Mouse (Mus musculus) liver, embryonic 14.5 days (tissue): ENCODE data around the gene Stub1. TPM values are rescaled to one million over a fixed set of nuclear protein-coding genes. Genes with fewer than 3 reads are reported as not detected.

Source experiments
- ATAC-seq: fragments of 200-750 bp; cut with Nextera tagmentation; 2 replicates; pipeline ENCODE4 v1.8.0; 2017; ENCODE audit warnings: moderate number of reproducible peaks, mild to moderate bottlenecking, moderate library complexity; ENCODE audit not compliant: insufficient read depth
- DNase-seq, 3 experiments: peaks; one replicate each; pipeline ENCODE4 v3.0.0-alpha.2; 2012 to 2013; ENCODE audit warnings: low read depth in 3 of 3, low spot score in 3 of 3
- H3K27ac ChIP-seq: fragments of 300-500 bp; sonication (generic); 2 replicates; pipeline ENCODE4 v1.5.1; 2014; ENCODE audit warnings: moderate library complexity, mild to moderate bottlenecking, control low read depth, inconsistent platforms
- H3K27me3 ChIP-seq: fragments of 300-500 bp; sonication (generic); 2 replicates; pipeline ENCODE4 v1.6.1; 2014; ENCODE audit warnings: mild to moderate bottlenecking, low read length, moderate library complexity; ENCODE audit not compliant: control insufficient read depth, insufficient read depth
- H3K36me3 ChIP-seq: fragments of 300-500 bp; sonication (generic); replicated peaks from 2 replicates; pipeline ENCODE4 v1.6.1; 2014; ENCODE audit warnings: low read depth; ENCODE audit not compliant: control insufficient read depth, insufficient read depth
- H3K4me1 ChIP-seq, 2 experiments: fragments of 200-500 bp in 1 of 2; fragments of 300-500 bp in 1 of 2; sonication (generic) in 1 of 2; replicated peaks; 2 replicates each; pipeline ENCODE4 v1.6.1; 2012 to 2014; ENCODE audit warnings: antibody characterized with exemption in 1 of 2, inconsistent platforms in 1 of 2, low read length in 1 of 2; ENCODE audit not compliant: control insufficient read depth in 2 of 2, insufficient read depth in 2 of 2
- H3K4me2 ChIP-seq: fragments of 300-500 bp; sonication (generic); 2 replicates; pipeline ENCODE4 v1.6.1; 2014; ENCODE audit warnings: low read depth, mild to moderate bottlenecking, control low read depth, moderate library complexity
- H3K4me3 ChIP-seq, 2 experiments: fragments of 200-500 bp in 1 of 2; fragments of 300-500 bp in 1 of 2; sonication (generic) in 1 of 2; 2 replicates each; pipeline ENCODE4 v1.5.1; 2012 to 2014; ENCODE audit warnings: low read depth in 2 of 2, low read length in 2 of 2, mild to moderate bottlenecking in 2 of 2, control low read depth in 1 of 2, inconsistent platforms in 1 of 2, moderate library complexity in 1 of 2; ENCODE audit not compliant: insufficient read depth in 1 of 2
- H3K9ac ChIP-seq: fragments of 300-500 bp; sonication (generic); replicated peaks from 2 replicates; pipeline ENCODE4 v1.6.1; 2014; ENCODE audit warnings: mild to moderate bottlenecking, control low read depth, moderate library complexity
- H3K9me3 ChIP-seq: fragments of 300-500 bp; sonication (generic); 2 replicates; pipeline ENCODE4 v1.6.1; 2016; ENCODE audit warnings: low read length, mixed read lengths; ENCODE audit not compliant: control insufficient read depth
- CTCF ChIP-seq: IDR thresholded peaks from 2 replicates; pipeline ENCODE4 v1.5.1; 2016; ENCODE audit warnings: antibody characterized with exemption, low read depth, control low read depth
- EP300 ChIP-seq: IDR thresholded peaks from 2 replicates; pipeline ENCODE4 v1.6.1; 2016; ENCODE audit warnings: antibody characterized with exemption, low read depth
- WGBS: fragments of 180-500 bp; shearing (Covaris S2); extraction: QIAGEN DNeasy Blood & Tissue Kit; methylation state at CpG from one replicate; pipeline ENCODE4 v1.1.7; 2014; ENCODE audit not compliant: insufficient replicate concordance; 5-methylcytosine and 5-hydroxymethylcytosine counted together
- polyA plus RNA-seq, 2 experiments: library from polyadenylated mRNA; depleted of rRNA in 1 of 2; stranded (reverse) in 1 of 2; unstranded in 1 of 2; fragments of >200 nt; fragmentation: Nextera tagmentation in 1 of 2; extraction: Ambion mirVana in 1 of 2; gene quantifications; 2 replicates each; pipeline versions ENCODE4 v1.2.1 to v1.2.3; 2012 to 2014

Stub1 gene
- polyA plus RNA-seq, 2 experiments, result 85.1 to 96.7 TPM

- H3K9me3 ChIP-seq, result no peaks in the 10 kb centered on the region
- H3K4me2 ChIP-seq, result peak overlapping the region; percentile 83
- peaks cover 9 to 17% of the 10 kb centered on the region in 2 experiments for H3K4me1 ChIP-seq
- peaks cover 15% of the 10 kb centered on the region for H3K36me3 ChIP-seq
- H3K9ac ChIP-seq, result peak overlapping the region; percentile 66
- no peak for TF ChIP-seq EP300
- TF ChIP-seq CTCF, result no peak
- DNase-seq (no peak), ATAC-seq (no peak)
- 41% methylated on average over 6 of the region's 6 CpGs for WGBS
- peak overlapping the region; percentile 63 to 70 for H3K4me3 ChIP-seq
- H3K27ac ChIP-seq, result peak overlapping the region; percentile 47
- H3K27me3 ChIP-seq, result no peaks in the 10 kb centered on the region
Measured at GRCm38 (mm10) chr17:25833961-25834594, 874 bp upstream of the Stub1 start.

GRCm38 (mm10) chr17:25832436-25833290 lies 541 bp downstream of the Stub1 start:
- Histone ChIP-seq H3K9ac (peak overlapping the region; percentile 66), H3K4me1 (peaks cover 11 to 20% of the 10 kb centered on the region in 2 experiments), H3K27ac (peak overlapping the region; percentile 72), H3K27me3 (no peaks in the 10 kb centered on the region), H3K4me2 (peak overlapping the region; percentile 83), H3K36me3 (peaks cover 11% of the 10 kb centered on the region), H3K9me3 (no peaks in the 10 kb centered on the region), H3K4me3 (peak overlapping the region; percentile 70 to 74)
- peak; percentile 90 for ATAC-seq
- under 1% methylated on average over 77 of the region's 77 CpGs for WGBS
- TF ChIP-seq EP300 (no peak), CTCF (peak; percentile 17; the same call in 1 of the 2 replicates)
- DNase-seq, result peak; percentile 98 to 99 (median 99)

GRCm38 (mm10) chr17:25831451-25832281 lies 1.5 kb downstream of the Stub1 start:
- Histone ChIP-seq H3K27ac (peak overlapping the region; percentile 38), H3K36me3 (peaks cover 11% of the 10 kb centered on the region), H3K27me3 (no peaks in the 10 kb centered on the region), H3K4me1 (peaks cover 10 to 16% of the 10 kb centered on the region in 2 experiments), H3K4me2 (peak overlapping the region; percentile 83), H3K4me3 (peak overlapping the region; percentile 70 to 74), H3K9ac (peak overlapping the region; percentile 63), H3K9me3 (no peaks in the 10 kb centered on the region)
- WGBS, result 43% methylated on average over 21 of the region's 21 CpGs
- no peak for TF ChIP-seq CTCF
- TF ChIP-seq EP300, result no peak
- DNase-seq (no peak), ATAC-seq (no peak)

GRCm38 (mm10) chr17:25830806-25831431 lies 2.3 kb downstream of the Stub1 start:
- H3K27ac ChIP-seq, result no peak overlapping the region
- no peaks in the 10 kb centered on the region for H3K9me3 ChIP-seq
- 80% methylated on average over 14 of the region's 14 CpGs for WGBS
- ATAC-seq, result no peak
- no peaks in the 10 kb centered on the region for H3K27me3 ChIP-seq
- H3K4me3 ChIP-seq, result peak overlapping the region in 1 of 2 experiments; percentile 74; a peak in 1 of 4 replicates
- H3K9ac ChIP-seq, result no peak overlapping the region
- no peak for TF ChIP-seq EP300
- no peak for TF ChIP-seq CTCF
- H3K4me1 ChIP-seq, result peaks cover 8 to 16% of the 10 kb centered on the region in 2 experiments
- peaks cover 13% of the 10 kb centered on the region for H3K36me3 ChIP-seq
- no peak for DNase-seq
- peak overlapping the region; percentile 83 for H3K4me2 ChIP-seq
